Mouse (Mus musculus): ENCODE measurements around the gene Bcam. TPM values are rescaled to one million over a fixed set of nuclear protein-coding genes. Genes with fewer than 3 reads are reported as not detected.

Bcam gene
- polyA plus RNA-seq, 1 experiment = 4.5 TPM

GRCm38 (mm10) chr7:19785874-19786458 lies 15.2 kb upstream of the Bcam start:
- H3K27me3 ChIP-seq (ENCODE audit: control insufficient read depth, insufficient read depth, low read length) = no peaks in the 10 kb centered on the region
- peaks cover 3% of the 10 kb centered on the region; the same call in 1 of the 2 replicates for H3K4me1 ChIP-seq (ENCODE audit: control insufficient read depth, insufficient read depth, low read length)
- no peaks in the 10 kb centered on the region for H3K36me3 ChIP-seq (ENCODE audit: control insufficient read depth, insufficient read depth, low read length)
- no peak overlapping the region for H3K4me3 ChIP-seq (ENCODE audit: control insufficient read depth, low read depth, low read length)
- H3K27ac ChIP-seq (ENCODE audit: control insufficient read depth, insufficient read depth, low read depth, low read length) = no peak overlapping the region
- no peak for TF ChIP-seq CTCF (IDR thresholded peaks at IDR 0.05; ENCODE audit: control insufficient read depth, insufficient read depth, insufficient replicate concordance, low read depth, low read length)
- TF ChIP-seq POLR2A (IDR thresholded peaks at IDR 0.05; ENCODE audit: control insufficient read depth, low read depth, low read length) = no peak

GRCm38 (mm10) chr7:19784764-19785535 lies 14.1 kb upstream of the Bcam start:
- Histone ChIP-seq H3K4me1 (ENCODE audit: control insufficient read depth, insufficient read depth, low read length) (peaks cover 3% of the 10 kb centered on the region; the same call in 1 of the 2 replicates), H3K27me3 (ENCODE audit: control insufficient read depth, insufficient read depth, low read length) (no peaks in the 10 kb centered on the region), H3K4me3 (ENCODE audit: control insufficient read depth, low read depth, low read length) (no peak overlapping the region), H3K27ac (ENCODE audit: control insufficient read depth, insufficient read depth, low read depth, low read length) (no peak overlapping the region), H3K36me3 (ENCODE audit: control insufficient read depth, insufficient read depth, low read length) (no peaks in the 10 kb centered on the region)
- peak; percentile 83 for TF ChIP-seq CTCF (IDR thresholded peaks at IDR 0.05; ENCODE audit: control insufficient read depth, insufficient read depth, insufficient replicate concordance, low read depth, low read length)
- no peak for TF ChIP-seq POLR2A (IDR thresholded peaks at IDR 0.05; ENCODE audit: control insufficient read depth, low read depth, low read length)

GRCm38 (mm10) chr7:19783630-19784029 lies 12.8 kb upstream of the Bcam start:
- peaks cover under 1% of the 10 kb centered on the region; the same call in 1 of the 2 replicates for H3K4me1 ChIP-seq (ENCODE audit: control insufficient read depth, insufficient read depth, low read length)
- no peaks in the 10 kb centered on the region for H3K27me3 ChIP-seq (ENCODE audit: control insufficient read depth, insufficient read depth, low read length)
- H3K4me3 ChIP-seq (ENCODE audit: control insufficient read depth, low read depth, low read length) = no peak overlapping the region
- H3K36me3 ChIP-seq (ENCODE audit: control insufficient read depth, insufficient read depth, low read length) = no peaks in the 10 kb centered on the region
- H3K27ac ChIP-seq (ENCODE audit: control insufficient read depth, insufficient read depth, low read depth, low read length) = no peak overlapping the region
- TF ChIP-seq POLR2A (IDR thresholded peaks at IDR 0.05; ENCODE audit: control insufficient read depth, low read depth, low read length) (no peak), CTCF (IDR thresholded peaks at IDR 0.05; ENCODE audit: control insufficient read depth, insufficient read depth, insufficient replicate concordance, low read depth, low read length) (no peak)

GRCm38 (mm10) chr7:19782645-19783044 lies 11.8 kb upstream of the Bcam start:
- peaks cover under 1% of the 10 kb centered on the region for H3K4me1 ChIP-seq (ENCODE audit: control insufficient read depth, insufficient read depth, low read length)

GRCm38 (mm10) chr7:19781741-19782140 lies 10.9 kb upstream of the Bcam start:
- H3K4me1 ChIP-seq (ENCODE audit: control insufficient read depth, insufficient read depth, low read length) = peaks cover 3% of the 10 kb centered on the region
- no peak overlapping the region for H3K27ac ChIP-seq (ENCODE audit: control insufficient read depth, insufficient read depth, low read depth, low read length)
- H3K4me3 ChIP-seq (ENCODE audit: control insufficient read depth, low read depth, low read length) = no peak overlapping the region
- no peaks in the 10 kb centered on the region for H3K36me3 ChIP-seq (ENCODE audit: control insufficient read depth, insufficient read depth, low read length)
- TF ChIP-seq POLR2A (IDR thresholded peaks at IDR 0.05; ENCODE audit: control insufficient read depth, low read depth, low read length) (no peak), CTCF (IDR thresholded peaks at IDR 0.05; ENCODE audit: control insufficient read depth, insufficient read depth, insufficient replicate concordance, low read depth, low read length) (no peak)
- no peaks in the 10 kb centered on the region for H3K27me3 ChIP-seq (ENCODE audit: control insufficient read depth, insufficient read depth, low read length)

More at GRCm38 (mm10) chr7:19782645-19783044, 11.8 kb upstream of the Bcam start:
- H3K4me3 ChIP-seq (ENCODE audit: control insufficient read depth, low read depth, low read length) = no peak overlapping the region
- H3K27me3 ChIP-seq (ENCODE audit: control insufficient read depth, insufficient read depth, low read length) = no peaks in the 10 kb centered on the region
- H3K27ac ChIP-seq (ENCODE audit: control insufficient read depth, insufficient read depth, low read depth, low read length) = no peak overlapping the region
- H3K36me3 ChIP-seq (ENCODE audit: control insufficient read depth, insufficient read depth, low read length) = no peaks in the 10 kb centered on the region
- no peak for TF ChIP-seq CTCF (IDR thresholded peaks at IDR 0.05; ENCODE audit: control insufficient read depth, insufficient read depth, insufficient replicate concordance, low read depth, low read length)
- no peak for TF ChIP-seq POLR2A (IDR thresholded peaks at IDR 0.05; ENCODE audit: control insufficient read depth, low read depth, low read length)

- Histone ChIP-seq H3K4me3 (ENCODE audit: control insufficient read depth, low read depth, low read length) (no peak overlapping the region), H3K36me3 (ENCODE audit: control insufficient read depth, insufficient read depth, low read length) (no peaks in the 10 kb centered on the region), H3K27ac (ENCODE audit: control insufficient read depth, insufficient read depth, low read depth, low read length) (no peak overlapping the region), H3K27me3 (ENCODE audit: control insufficient read depth, insufficient read depth, low read length) (no peaks in the 10 kb centered on the region), H3K4me1 (ENCODE audit: control insufficient read depth, insufficient read depth, low read length) (peaks cover 3% of the 10 kb centered on the region)
- TF ChIP-seq POLR2A (IDR thresholded peaks at IDR 0.05; ENCODE audit: control insufficient read depth, low read depth, low read length) (no peak), CTCF (IDR thresholded peaks at IDR 0.05; ENCODE audit: control insufficient read depth, insufficient read depth, insufficient replicate concordance, low read depth, low read length) (peak; percentile 66; the same call in 1 of the 2 replicates)
These were observed 9.1 kb upstream of the Bcam start for GRCm38 (mm10) chr7:19779903-19780302.

- Histone ChIP-seq H3K4me1 (ENCODE audit: control insufficient read depth, insufficient read depth, low read length) (peaks cover 3% of the 10 kb centered on the region), H3K27ac (ENCODE audit: control insufficient read depth, insufficient read depth, low read depth, low read length) (no peak overlapping the region)
These were observed 7.8 kb upstream of the Bcam start for GRCm38 (mm10) chr7:19778645-19779044.

More at GRCm38 (mm10) chr7:19778645-19779044, 7.8 kb upstream of the Bcam start:
- no peaks in the 10 kb centered on the region for H3K36me3 ChIP-seq (ENCODE audit: control insufficient read depth, insufficient read depth, low read length)
- TF ChIP-seq CTCF (IDR thresholded peaks at IDR 0.05; ENCODE audit: control insufficient read depth, insufficient read depth, insufficient replicate concordance, low read depth, low read length) = no peak
- TF ChIP-seq POLR2A (IDR thresholded peaks at IDR 0.05; ENCODE audit: control insufficient read depth, low read depth, low read length) = no peak
- H3K4me3 ChIP-seq (ENCODE audit: control insufficient read depth, low read depth, low read length) = no peak overlapping the region
- H3K27me3 ChIP-seq (ENCODE audit: control insufficient read depth, insufficient read depth, low read length) = no peaks in the 10 kb centered on the region

Measured in testis, adult 2 months (tissue).